Mouse (Mus musculus) kidney, postnatal 36 days (tissue): ENCODE results near the gene Pak6.
A peak's percentile ranks its signal among the peaks of the same experiment; 100 is the strongest.
"Not testable (repeated sequence)": the region's sequence is repeated elsewhere in the genome, so short reads cannot be mapped to it uniquely, and the experiment has no call there.

ENCODE experiments used
- DNase-seq, 2 experiments: peaks; one replicate each; pipeline ENCODE4 v3.0.0; 2021 to 2022; ENCODE audit warnings: mixed read lengths in 2 of 2

The Pak6 gene

DNA sequence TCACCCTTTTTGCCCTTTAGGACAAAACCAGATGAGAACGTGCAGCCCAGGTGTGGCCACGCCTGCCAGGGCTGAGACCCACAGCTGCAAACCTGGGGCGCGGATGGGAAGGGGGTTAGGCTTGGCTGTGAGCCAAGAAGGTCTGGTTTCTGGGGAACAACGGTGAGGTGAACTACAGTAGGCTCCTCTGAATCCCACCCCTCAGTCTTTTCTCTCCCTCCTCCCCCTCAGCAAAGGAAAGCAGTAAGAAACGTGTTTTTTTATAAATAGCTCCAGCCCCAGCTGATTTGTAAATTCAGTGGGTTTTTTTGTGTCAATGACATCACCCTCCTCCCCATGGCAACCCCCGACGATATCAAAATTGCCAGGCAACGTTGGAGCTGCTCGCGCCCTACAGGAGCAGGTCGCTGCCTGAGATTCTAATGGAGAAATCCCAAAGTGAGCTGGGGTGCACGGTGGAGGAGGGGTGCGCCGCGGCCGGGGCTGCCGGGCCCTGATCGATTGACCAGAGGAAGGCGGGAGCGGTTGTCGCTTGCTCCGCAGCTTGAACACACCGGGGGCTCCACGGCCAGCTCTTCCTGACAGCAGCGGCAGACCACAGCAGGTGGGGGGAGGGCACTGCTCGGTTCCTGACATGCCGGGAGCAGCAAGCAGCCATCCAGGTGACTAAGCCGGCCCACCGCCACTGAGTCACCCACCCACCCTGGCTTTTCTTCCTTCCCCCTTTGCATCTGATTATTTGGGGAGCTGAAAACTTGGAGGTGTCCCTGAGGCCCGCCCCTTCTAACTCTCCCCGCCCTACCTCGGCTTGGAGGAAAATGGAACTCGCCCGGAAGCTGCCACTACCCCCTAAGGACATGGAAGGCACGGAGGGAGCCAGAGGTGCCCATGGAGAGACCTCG is at the start of gene Pak6:
Gene Pak6, plus strand, starts transcription at position 402 of the 902 bp plus-strand sequence.
- DNase-seq: peak in 1 of 2 experiments; percentile 35

DNA sequence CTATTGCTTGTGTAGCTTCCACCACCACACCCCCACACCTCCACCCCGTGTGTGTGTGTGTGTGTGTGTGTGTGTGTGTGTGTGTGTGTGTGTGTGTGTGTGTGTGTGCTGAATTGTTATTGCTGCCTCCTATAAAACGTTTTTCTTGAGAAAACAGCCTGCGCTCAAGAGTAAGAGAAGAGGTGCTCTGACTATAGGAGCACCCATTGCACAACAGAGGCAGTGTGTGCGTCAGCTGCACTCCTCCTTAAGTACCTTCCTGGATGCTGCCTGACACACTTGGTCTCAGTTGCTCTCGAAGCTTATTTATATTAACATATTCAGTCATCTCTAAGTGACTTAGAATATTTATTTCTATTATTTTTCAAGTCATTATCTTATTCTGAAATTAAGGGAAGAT is 45.1 kb upstream of the Pak6 start:
- DNase-seq: no peak

DNA sequence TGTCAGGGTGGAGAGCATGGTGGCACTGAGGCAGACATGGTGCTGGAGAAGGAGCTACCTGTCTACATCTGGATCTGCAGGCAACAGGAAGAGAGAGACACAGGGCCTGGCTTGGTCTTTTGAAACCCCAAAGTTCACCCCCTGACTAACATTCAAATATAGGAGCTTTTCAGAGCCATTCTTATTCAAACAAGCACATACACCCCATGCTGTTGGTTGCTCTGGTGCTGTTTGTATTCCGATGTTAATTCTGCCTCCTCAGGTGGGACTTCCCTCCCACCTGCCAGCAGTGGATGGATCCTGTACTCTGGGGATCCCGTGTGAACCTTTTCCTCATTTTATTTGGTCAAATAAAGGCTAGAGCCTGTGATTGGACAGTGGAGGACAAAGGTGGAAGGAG is 43.0 kb upstream of the Pak6 start:
- DNase-seq: no peak

DNA sequence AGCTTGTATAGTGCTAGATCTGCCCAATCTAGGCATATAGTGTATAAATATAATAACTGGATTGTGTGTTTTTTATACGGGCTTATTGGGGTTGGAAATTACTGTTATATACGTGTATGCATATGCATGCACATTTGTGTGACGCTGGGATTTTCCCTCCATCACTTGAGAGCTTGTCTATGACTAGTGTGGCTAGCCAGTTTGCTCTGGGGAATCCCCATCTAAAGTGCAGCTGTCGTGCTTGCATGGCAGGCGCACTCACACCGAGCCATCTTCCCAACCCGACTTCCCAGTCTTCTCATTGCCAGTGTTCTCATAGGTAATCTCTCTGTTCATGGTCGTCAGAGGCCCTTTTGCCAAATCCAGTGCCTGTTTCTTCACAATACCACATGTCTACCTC is 42.5 kb upstream of the Pak6 start:
- no peak for DNase-seq

DNA sequence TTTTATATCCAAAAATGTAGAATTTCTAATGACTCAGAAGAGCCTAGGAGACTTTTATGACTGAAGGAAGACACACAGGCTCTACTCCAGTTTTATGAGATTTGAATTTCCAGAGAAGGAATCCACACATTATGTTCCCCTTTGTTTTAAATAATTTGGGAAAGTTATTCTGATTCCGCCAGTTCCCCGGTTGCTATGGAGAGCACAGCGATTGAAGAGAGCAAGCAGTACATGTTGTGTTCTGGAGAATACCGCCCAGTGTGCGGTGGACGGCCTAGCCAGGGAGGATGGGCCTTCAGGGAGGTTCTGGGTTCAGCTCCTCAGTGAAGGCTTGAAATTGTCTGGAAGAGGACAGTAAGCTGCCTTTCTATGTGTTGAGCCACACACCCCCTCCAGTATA is 33.8 kb upstream of the Pak6 start:
- no peak for DNase-seq

DNA sequence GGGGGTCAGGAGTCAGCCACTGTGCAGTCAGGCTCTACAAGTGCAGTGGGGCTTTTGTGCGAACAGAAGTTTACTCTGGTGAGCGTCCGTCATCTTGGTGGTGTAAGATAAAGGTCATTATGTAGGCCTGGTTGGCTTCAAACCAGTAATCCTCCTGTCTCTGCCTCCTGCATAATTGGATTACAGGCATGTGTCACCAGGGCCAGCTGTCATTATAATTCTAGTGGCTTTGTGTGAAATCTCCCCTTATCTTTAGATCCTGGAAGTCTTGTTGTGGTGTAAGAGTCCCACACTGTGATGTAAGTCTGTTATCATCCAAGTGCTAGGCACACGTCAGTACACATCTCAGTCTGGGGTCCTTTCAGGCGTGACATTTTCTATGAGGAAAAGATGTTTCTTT is 29.7 kb upstream of the Pak6 start:
- DNase-seq: no peak

DNA sequence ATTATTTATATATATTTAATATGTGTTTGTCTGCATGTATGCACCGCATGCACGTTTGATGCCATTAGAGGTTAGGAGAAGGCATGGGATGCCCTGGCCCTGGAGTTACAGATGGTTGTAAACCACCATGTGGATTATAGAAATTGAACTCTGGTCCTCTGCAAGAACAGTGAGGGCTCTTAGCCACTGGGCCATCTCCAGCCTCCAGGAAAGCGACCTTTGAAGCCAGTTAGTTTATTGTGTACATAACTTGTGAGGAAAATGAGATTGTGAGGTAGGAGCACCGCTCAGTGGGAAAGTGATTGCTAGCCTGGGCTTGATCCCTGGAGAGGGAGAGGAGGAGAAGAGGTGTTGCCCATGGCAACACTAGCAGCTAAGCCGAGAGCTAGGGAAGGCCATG is 25.8 kb upstream of the Pak6 start:
- DNase-seq: no peak

DNA sequence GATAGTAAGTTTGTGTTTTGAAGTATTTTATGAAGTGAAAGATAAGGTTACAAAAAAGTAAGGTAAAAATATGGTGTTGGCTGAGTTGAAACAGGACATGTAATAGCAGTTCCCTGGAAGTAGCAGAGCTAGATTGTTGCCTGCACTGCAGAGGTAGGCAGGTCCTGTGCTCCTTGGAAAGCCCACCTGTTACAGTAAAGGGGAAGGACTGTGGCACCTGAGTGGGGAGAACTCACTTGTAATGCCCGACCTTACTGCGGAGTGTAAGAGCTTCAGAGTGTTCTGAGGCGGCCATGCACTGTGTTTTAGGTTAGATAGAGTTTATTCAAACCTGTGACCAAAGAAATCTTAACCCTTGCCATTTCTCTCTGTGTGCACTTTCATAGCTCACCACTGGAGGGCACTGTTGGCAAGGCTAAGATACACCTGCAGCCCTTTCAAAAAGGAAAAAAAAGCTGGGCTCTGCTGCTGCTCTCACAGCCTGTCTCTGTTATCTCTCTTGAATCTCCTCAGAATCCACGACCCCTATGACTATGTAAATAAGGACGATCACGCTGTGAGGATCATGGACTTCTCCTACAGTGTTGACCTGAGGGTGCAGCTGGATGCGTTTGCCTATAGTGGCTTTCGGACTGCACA is 25.1 kb upstream of the Pak6 start:
- peak; percentile 55 to 83 for DNase-seq

DNA sequence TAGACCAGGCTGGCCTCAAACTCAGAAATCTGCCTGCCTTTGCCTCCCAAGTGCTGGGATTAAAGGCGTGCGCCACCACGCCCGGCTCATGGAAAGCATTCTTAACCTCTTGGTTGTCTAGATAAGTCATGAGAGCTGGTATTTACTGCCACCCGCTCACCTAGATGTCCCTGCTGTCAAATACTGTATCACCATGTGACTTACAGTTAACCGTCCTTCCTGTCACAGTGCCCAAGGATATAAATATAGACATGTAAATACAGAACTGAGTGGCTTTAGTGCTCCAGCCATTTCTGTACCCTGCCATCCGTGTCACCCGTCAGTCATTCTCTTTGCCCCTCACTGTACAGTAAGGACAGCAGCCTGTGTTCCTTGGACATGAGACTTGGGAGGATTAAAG is 24.4 kb upstream of the Pak6 start:
- no peak for DNase-seq

DNA sequence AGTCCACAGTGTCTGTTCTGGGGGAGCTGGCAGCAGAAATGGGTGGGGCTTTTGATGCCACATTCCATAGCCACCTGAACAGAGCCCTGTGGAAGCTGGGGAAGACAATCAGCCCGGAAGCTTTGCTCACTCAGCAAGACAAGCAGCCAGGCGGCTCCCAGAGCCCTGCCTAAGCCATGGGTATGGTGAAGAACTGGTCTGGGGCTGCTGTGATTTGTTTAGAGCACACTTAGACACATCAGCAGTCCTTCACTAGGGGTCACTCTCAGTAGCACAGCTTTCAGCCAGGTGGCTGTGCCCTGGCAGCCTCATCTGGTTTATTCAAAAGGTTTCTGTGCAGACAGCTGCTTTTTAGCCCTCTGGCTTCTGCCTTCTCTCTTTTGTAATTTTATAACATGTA is 22.0 kb upstream of the Pak6 start:
- DNase-seq: peak; percentile 18 to 33

DNA sequence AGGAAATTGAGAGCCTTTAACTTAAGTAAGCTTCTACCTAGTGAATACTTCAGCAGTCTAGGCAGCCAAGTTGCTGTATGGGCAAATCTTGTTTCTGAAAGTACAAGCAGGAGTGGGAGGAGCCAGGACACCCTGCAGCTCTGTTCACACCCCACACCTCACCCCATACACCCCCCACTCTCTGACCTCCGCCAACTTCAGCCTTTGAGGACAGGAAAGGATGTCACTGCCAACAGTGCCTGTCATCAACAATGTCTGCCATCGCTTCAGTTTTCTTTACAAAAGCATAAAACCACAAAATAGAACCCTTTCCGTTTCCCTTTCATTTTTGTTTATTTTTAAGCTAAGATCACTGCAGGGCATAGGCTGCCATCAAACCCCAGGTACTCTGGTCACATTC is 20.7 kb upstream of the Pak6 start:
- DNase-seq: no peak

DNA sequence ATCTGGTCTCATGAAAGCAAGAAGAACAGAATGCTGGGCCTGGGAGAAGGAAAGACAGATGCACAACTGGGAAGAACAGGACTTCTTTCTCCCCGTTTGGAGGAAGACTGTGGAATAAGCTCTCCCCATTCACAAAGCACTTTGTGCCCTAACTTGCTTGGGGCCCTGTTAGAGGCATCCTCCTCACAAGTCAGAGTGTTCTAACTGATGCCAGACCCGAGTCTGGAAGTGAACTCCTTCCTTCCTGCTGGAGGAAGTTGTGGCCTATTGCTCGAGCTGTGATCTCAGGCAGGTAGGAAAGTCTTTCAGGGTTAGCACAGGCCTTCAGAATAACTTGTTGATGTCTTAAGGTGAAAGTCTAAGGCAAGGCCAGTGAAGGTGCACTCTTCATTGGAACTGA is 20.2 kb upstream of the Pak6 start:
- no peak for DNase-seq

DNA sequence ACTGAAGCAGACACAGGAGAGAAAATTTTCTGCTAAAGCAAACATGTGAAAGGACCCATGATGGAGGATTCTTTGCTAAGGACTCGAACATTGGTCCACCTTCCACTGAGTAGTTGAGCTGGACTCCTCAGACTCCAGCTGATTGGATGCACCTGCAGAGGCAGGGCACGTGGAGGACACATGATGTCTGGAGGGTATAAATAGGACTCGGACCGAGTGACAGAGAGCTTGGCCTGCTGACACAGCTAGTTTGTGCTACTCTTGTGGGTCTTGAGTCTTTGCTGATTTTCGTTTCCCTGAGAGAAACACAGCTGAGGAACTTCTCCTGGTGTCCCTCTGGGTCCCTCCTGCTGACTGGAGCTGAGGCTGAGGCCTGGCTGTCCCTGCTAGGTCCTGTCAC is 16.4 kb upstream of the Pak6 start:
- no peak for DNase-seq

DNA sequence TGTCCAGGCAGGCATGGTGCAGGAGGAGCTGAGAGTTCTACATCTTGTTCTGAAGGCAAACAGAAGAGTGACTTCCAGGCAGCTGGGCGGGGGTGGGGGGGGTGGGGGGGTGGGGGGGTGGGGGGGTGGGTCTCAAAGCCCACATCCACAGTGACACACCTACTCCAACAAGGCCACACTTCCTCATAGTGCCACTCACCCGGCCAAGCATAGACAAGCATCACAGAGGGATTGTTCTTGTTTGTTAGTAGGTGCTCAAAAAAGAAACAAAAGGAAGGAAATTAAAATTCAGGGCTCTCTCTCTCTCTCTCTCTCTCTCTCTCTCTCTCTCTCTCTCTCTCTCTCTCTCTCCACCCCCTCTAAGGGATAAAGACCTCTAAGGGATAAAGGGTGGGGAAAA is 12.4 kb upstream of the Pak6 start:
- DNase-seq: not testable (repeated sequence)

DNA sequence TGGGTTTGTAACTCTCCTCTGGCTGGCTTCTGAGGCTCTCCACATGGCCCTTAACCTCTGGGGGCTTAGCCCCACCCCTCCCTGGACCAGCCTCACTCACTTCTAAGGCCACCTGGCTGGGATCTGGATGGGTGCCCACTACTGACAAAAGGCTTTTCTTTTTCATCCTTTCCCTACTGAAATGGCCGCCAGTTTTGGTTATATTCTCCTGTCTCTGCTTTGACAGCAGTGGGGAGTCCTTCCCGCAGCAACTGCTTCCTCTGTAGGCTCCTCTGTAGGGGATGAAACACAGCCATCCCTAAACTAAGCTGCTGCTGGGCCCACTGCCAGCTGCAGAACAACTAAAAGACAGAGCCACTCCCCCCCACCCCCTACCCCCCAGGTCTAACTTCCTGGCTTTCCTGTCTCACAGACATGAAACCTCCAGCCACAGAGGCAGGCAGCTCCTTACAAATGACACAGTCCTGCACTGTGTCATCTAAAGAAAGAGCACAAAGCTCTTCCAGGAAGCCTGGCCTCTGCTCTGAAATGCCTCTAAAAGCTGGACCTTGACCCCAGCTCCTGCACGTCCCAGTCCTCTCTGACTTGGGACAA is 6.3 kb upstream of the Pak6 start:
- peak; percentile 50 to 61 for DNase-seq

DNA sequence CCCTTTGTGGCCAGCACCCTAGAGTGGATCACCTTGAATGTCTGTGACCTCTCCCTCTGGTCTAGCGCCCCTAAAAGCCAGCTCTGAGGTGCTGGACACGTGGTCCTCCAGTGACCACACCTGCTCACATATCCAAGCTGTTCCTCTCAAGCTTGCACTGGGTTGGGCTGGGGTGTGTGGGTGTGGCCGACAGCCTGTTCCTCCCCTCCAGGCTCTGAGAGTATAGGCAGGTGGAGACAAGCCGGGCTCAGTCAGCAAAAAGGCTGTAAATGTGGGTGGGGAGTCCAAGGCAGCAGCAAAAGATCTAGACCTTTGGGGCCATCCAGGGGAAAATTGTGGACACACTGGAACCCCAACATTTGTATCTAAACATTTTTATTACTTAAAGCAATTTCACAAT is 4.6 kb upstream of the Pak6 start:
- peak in 1 of 2 experiments; percentile 34 for DNase-seq

DNA sequence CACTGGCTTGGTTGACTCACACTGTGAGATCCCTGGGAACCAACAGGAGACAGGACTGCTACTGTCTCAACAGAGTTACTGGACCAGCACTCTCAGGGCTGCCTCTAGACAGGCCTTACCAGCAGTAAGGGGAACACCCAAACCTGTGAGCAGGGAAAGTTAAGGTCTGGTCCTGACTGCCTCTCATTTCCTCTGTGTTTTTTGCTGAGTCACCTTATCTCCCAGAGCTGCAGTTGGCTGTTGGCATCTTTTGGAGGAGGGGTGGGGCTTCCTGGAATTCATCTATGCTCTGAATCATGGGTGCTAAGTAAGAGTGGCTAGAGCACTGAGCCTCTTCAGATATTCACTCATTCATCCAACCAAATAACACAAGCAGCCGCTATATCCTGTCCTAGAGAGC is 4.0 kb upstream of the Pak6 start:
- peak; percentile 58 to 60 for DNase-seq

DNA sequence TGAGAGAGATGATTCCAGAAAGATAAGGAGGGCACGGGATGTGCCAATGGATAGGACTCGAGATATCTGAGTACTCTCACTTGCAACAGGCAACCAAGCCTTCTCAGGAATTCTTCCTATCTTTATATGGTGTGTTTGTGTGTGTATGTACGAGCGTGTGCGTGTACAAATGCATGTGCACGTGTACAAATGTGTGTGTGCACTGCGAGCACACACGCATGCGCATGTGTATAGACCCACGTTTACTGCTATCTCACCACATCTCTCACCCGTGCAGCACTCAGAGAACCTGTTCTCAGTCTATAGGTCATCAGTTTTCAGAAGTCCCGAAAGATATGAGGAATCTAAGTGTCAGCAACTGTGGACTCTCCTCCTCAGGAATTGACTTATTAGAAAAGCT is 3.6 kb upstream of the Pak6 start:
- no peak for DNase-seq

DNA sequence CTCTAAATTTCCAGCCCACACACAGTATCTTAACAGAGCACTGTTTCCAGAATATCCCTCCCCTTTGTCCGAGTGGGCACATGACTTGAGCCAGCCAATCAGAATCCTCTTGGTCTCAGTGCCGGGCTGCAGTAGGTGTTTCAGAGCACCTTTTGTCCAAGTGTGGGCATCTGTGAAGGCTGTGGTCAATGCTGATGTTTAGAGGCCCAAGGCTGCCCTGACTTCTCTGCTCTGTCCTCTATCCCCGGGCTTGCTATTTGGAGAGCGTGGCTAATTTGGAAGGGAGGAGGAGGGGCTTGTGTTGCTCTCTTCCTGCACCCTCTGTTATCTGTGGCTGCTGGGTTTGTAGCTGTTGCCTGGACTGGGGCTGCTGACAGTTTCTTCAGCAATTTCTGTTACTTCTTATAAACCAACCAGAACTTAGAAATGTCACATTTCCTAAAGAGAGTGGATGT is 3.1 kb upstream of the Pak6 start:
- DNase-seq: peak; percentile 37 to 59

DNA sequence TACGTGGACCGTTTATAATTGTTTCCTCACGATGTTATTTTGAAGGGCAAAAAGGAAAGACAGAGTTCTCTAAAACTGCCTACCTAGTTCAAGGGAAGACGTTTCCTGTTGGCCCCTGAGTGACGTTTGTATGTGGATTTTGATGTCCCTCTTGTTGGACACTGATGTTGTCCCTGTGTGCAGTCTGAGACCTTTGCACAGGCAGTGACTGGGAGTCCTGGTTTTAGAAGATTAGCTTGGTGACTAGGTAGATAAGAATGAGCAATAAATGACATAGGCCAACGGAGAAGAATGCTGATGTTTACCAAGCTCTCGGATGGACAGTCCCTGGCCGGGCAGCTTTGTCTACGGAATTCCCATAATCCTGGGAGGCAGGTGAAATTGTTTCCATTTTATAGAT is 1.2 kb upstream of the Pak6 start:
- no peak for DNase-seq

DNA sequence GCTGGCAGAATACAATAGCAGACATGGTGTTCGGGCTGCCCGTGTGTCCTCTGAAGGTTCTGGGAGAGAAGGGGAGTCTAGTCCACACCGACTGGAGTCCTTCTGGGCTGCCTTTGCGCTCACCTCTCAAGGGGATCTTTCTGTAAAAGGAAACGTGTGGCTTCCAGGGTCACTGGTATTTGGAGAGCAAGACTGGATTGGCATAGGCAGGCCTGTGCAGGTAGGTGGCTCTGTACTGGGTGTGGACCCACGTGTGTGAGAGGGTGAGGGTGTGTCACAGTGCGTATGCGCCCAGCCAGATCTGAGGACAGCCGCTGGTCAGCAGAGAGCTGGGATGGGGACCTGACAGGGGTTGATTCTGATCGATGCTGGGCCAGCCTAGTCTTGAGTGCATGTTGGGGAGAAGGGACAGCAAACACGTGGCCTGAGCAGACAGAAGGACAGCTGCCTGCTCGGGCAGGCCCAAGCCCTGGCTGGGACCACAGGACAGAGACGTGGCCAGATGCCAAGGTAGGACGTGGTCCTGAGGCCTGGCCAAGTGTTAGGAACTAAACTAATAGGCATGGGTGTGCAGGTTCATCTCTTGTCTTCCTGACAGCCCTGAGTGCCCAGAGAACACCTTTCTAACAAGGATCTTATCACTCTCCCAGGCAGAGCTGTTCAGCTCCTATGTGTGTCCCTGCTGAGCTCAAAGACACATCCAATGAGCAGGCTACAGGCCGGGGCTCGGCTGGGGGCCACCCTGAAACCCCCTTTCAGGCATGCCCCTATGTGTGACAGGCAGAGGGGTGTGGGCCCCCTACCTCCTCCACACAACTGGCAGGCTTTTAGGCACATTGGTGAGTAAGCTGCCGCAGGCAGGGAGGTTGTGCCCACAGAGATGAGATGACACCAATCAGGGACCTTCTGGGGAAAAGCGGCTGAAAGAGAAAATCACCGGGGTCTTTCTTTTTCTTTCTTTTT is 982 bp downstream of the Pak6 start:
- DNase-seq: peak in 1 of 2 experiments; percentile 30

DNA sequence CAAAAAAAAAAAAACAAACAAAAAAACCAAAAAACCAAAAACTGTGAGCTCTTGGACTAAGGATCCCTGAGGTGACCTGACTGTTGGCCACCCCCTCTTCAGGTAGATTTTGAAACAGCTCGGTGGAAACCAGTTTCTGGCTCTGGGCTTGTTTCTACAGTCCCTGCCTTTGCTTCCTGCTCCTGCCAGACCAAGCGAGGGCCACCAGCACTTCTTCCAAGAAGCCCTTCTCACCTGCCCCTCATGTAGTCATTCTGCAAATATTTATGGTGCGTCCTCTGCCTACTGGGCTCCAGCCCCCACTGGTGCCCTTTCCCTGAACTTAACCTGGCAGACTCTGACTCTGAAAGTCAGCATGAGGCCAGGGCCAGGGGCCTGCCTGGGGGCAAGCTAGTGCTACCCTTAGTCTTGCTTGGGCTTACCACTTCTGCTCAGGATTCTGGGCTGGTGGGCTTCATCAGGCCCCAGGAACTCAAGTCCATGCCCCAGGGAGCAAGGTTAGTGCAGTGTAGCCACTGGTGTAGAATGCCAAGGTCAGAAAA is 1.9 kb downstream of the Pak6 start:
- peak; percentile 27 to 31 for DNase-seq
